Mouse (Mus musculus) small intestine, adult 2 months (tissue): ENCODE results near the gene Hand2.

Experiments
- CTCF ChIP-seq: fragments of 200-500 bp; IDR thresholded peaks from 2 replicates; pipeline ENCODE4 v1.5.1; 2012; ENCODE audit warnings: low read depth, mild to moderate bottlenecking, control low read depth, inconsistent platforms, low read length, moderate library complexity, mixed read lengths; ENCODE audit not compliant: insufficient replicate concordance, insufficient read length; ENCODE audit errors: extremely low read depth
- POLR2A ChIP-seq: fragments of 200-500 bp; IDR thresholded peaks from 2 replicates; pipeline ENCODE4 v1.6.1; 2012; ENCODE audit warnings: low read depth, mild to moderate bottlenecking, control low read depth, inconsistent platforms, low read length, moderate library complexity

GRCm38 (mm10) chr8:57334714-57335113 is 13.9 kb downstream of the Hand2 start:
- no peak for TF ChIP-seq CTCF
- TF ChIP-seq POLR2A = no peak
